Mouse (Mus musculus) ES-E14 (cell line): ENCODE measurements around the gene Rbm4b. TPM values are rescaled to one million over a fixed set of nuclear protein-coding genes. Genes with fewer than 3 reads are reported as not detected.

ENCODE experiments used
- DNase-seq: peaks from one replicate; pipeline ENCODE4 v3.0.0-alpha.2; 2013; ENCODE audit warnings: low read depth, low spot score
- H3K27ac ChIP-seq: 2 replicates; pipeline ENCODE4 v1.5.1; 2012; ENCODE audit warnings: low read depth, mild to moderate bottlenecking, low read length, moderate library complexity, mixed read lengths; ENCODE audit not compliant: poor library complexity, insufficient read depth, severe bottlenecking
- H3K36me3 ChIP-seq: 2 replicates; pipeline ENCODE4 v1.6.1; 2012; ENCODE audit warnings: mild to moderate bottlenecking, low read length, moderate library complexity, mixed read lengths; ENCODE audit not compliant: control insufficient read depth, poor library complexity, insufficient read depth, severe bottlenecking
- H3K4me1 ChIP-seq, 2 experiments: fragments of 150-350 bp in 1 of 2; sonication (generic) in 1 of 2; 2 replicates each; pipeline ENCODE4 v1.6.1; 2012; ENCODE audit warnings: low read length in 2 of 2, mild to moderate bottlenecking in 1 of 2, mixed read lengths in 1 of 2; ENCODE audit not compliant: control insufficient read depth in 2 of 2, insufficient read depth in 2 of 2, poor library complexity in 1 of 2
- H3K4me3 ChIP-seq, 2 experiments: fragments of 150-350 bp in 1 of 2; sonication (generic) in 1 of 2; 2 replicates each; pipeline ENCODE4 v1.5.1; 2012; ENCODE audit warnings: low read length in 2 of 2, low read depth in 1 of 2, mild to moderate bottlenecking in 1 of 2, mixed read lengths in 1 of 2; ENCODE audit not compliant: insufficient read depth in 1 of 2, poor library complexity in 1 of 2, severe bottlenecking in 1 of 2
- H3K9ac ChIP-seq: 2 replicates; pipeline ENCODE4 v1.6.1; 2012; ENCODE audit warnings: low read depth, mild to moderate bottlenecking, low read length, mixed read lengths; ENCODE audit not compliant: poor library complexity, insufficient read depth, severe bottlenecking
- H3K9me3 ChIP-seq: fragments of 150-350 bp; sonication (generic); 2 replicates; pipeline ENCODE4 v1.6.1; 2012; ENCODE audit warnings: low read depth, mild to moderate bottlenecking, low read length; ENCODE audit not compliant: control insufficient read depth, insufficient read depth
- CHD2 ChIP-seq: IDR thresholded peaks from 2 replicates; pipeline ENCODE4 v1.6.1; 2014; ENCODE audit warnings: mild to moderate bottlenecking, low read depth, low read length, inconsistent platforms
- HCFC1 ChIP-seq: IDR thresholded peaks from 2 replicates; pipeline ENCODE4 v1.6.1; 2012; ENCODE audit warnings: low read length, inconsistent platforms, borderline replicate concordance; ENCODE audit not compliant: insufficient read depth
- MAFK ChIP-seq: IDR thresholded peaks from 2 replicates; pipeline ENCODE4 v1.6.1; 2014; ENCODE audit warnings: mild to moderate bottlenecking, low read depth, low read length, inconsistent platforms; ENCODE audit not compliant: insufficient read depth
- ZC3H11A ChIP-seq: IDR thresholded peaks from 2 replicates; pipeline ENCODE4 v1.6.1; 2012; ENCODE audit warnings: low read depth, mild to moderate bottlenecking, inconsistent platforms, low read length, borderline replicate concordance
- ZNF384 ChIP-seq: IDR thresholded peaks from 2 replicates; pipeline ENCODE4 v1.6.1; 2012; ENCODE audit warnings: low read depth, low read length, inconsistent platforms
- in situ Hi-C, 2 experiments: fragments of 600-800 bp; cut with MboI; formaldehyde crosslinking; loops; one replicate each; pipeline ENCODE4 v1.15.1; 2025; ENCODE audit warnings: low sequenced_read_pairs in 2 of 2, inconsistent platforms in 1 of 2; ENCODE audit not compliant: unreplicated experiment in 2 of 2
- total RNA-seq: library from RNA; depleted of rRNA; stranded (reverse); fragments of 300-350 nt; gene quantifications from 2 replicates; pipeline ENCODE4 v1.2.3, GENCODE M21; 2012; rRNA removed

The Rbm4b gene
- total RNA-seq, result 11.1 and 11.3 TPM in 2 replicates

DNA sequence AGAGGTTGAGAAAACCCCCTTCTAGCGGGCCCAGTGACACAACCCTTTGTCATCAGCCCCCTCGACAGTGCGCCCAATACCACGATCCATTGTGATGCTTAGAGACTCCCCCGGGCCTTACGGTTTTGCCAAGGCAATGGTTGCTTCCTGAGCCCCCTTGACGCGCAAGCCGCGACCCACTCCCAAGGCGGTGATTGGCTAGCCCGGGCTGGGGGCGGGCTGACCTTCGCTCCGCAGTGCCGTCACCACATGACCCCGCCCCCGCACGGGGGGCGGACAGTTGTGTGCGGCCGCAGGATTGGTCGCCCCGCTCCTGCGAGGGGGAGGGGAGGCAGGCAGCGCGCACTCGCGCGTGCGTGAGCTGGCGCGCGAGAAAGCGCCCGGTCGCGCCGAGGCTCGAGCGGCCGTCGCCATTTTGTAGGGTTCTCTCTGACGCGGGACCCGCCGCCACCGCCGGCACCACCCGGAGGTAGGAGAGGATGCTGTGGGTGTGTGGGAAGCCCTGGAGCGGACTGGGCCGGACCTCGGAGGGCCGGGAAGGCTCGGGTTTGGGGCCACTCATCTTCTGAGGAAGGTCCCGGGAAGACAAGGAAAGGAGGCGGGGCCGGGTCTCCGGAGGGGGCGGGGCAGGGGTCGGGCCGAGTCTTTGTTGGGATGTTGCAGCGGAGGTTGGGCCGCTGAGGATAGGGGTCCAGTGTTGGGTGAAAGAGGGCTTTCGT lies at the start of gene Rbm4b:
Rbm4b (plus strand) TSS at position 305 of the 719 bp plus-strand sequence.
- Histone ChIP-seq H3K27ac (peak within 1 kb of the TSS; percentile 85), H3K4me1 (no peaks in the 10 kb centered on the region; a peak in 1 of 4 replicates), H3K9ac (peak within 1 kb of the TSS; percentile 91), H3K36me3 (peaks cover 8% of the 10 kb centered on the region), H3K4me3 (peak within 1 kb of the TSS; percentile 77 to 81), H3K9me3 (no peaks in the 10 kb centered on the region)
- in situ Hi-C loops, result loop anchor here in 1 of 2 experiments (10.0 kb wide), 1 partner anchor 148 kb away; the partner anchor contains the start of gene Bbs1
- DNase-seq, result peak; percentile 92
- TF ChIP-seq ZC3H11A, result no peak
- TF ChIP-seq CHD2, result peak; percentile 76; the same call in 1 of the 2 replicates
- TF ChIP-seq ZNF384, result no peak
- TF ChIP-seq HCFC1, result peak; percentile 73; the same call in 1 of the 2 replicates
- TF ChIP-seq MAFK, result no peak

DNA sequence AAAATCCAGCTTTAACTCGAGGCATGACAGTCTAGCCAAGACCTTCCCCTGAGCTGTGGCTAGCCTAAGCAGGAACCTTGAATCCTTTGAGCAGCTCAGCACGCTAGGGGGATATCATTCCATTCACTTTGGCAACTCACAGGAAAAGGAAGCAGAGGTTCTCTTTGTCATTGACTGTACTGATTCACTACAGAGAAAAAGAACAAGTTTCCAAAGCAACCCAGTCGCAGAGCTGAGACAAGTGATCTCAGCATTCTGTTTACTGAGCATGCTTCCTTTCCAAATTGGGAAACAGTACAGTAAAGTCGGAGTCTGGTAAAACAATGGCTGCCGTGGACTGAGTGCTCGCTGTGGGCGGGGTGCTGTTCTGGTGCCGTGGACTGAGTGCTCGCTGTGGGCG lies 47.5 kb upstream of the Rbm4b start:
- in situ Hi-C loops, result no loop called here
- Histone ChIP-seq H3K4me1 (peaks cover 0 to 4% of the 10 kb centered on the region in 2 experiments; a peak in 1 of 4 replicates), H3K4me3 (peak overlapping the region in 1 of 2 experiments; percentile 17; a peak in 1 of 4 replicates), H3K9me3 (no peaks in the 10 kb centered on the region), H3K36me3 (no peaks in the 10 kb centered on the region), H3K9ac (no peak overlapping the region), H3K27ac (no peak overlapping the region)
- no peak for DNase-seq
- TF ChIP-seq ZC3H11A (no peak), CHD2 (no peak), ZNF384 (no peak), MAFK (no peak), HCFC1 (no peak)

DNA sequence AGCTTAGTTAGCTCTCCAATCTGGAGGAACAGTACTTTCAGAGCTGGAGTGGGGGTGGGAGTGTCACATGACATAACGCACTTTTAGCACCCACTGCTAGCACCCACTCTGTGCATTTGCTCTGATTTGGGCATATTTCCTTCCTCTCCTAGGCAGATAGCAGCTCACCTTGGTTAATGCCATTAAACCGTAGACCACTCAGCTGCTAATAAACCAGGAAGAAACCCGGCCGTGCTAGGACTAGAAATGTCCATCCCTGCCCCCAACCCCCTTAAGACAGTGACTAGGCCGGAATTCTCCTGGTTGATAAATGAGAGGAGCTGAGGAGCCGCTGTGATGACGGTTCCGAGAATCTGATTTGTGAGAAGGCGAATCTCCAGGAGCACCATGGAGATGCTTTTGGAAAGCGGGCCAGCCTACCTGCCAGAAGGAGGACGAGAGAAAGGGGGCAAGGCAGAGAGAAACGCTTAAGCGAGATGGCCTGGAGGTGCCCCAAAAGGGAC lies 45.1 kb upstream of the Rbm4b start, which contains the start of gene Sptbn2:
Sptbn2 (plus strand) TSS at position 70 of the 503 bp plus-strand sequence.
- in situ Hi-C loops, result no loop called here
- TF ChIP-seq HCFC1 (no peak), MAFK (no peak), CHD2 (no peak), ZC3H11A (no peak), ZNF384 (no peak)
- Histone ChIP-seq H3K27ac (no peak within 1 kb of the TSS), H3K9me3 (no peaks in the 10 kb centered on the region), H3K4me3 (peak within 1 kb of the TSS; percentile 65 to 82), H3K36me3 (no peaks in the 10 kb centered on the region), H3K4me1 (peaks cover 0 to 4% of the 10 kb centered on the region in 2 experiments; a peak in 1 of 4 replicates), H3K9ac (peak within 1 kb of the TSS; percentile 65)
- DNase-seq, result no peak

DNA sequence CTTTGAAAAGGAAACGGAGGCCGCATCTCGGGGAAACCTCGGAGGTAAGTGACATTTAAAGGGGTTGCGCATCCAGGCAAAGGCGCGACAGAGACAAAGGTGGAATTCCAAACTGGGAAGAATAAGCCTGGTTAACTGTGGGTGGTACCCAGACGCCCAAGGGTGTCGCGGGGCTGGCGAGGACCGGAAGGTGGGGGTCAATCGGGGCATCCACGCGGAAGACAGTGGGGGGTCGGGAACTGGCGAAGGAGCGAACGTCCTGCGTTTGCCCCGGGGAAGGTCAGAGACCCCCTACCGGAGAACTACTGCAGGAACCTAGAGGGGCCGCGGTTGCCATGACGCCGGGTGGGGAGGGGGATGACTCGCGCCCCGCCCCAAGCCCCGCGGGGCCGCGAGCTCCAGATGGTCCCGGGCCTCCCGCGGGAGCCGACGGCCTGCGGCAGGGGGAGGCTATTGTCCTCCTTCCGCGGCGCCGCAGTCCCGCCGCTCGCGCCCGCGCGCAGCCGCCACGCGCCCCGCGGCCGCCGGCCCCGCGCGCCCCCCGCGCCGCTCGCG lies 44.6 kb upstream of the Rbm4b start:
- Histone ChIP-seq H3K27ac (no peak overlapping the region), H3K4me3 (peak overlapping the region; percentile 22 to 82), H3K9ac (peak overlapping the region; percentile 65), H3K9me3 (no peaks in the 10 kb centered on the region), H3K4me1 (peaks cover 0 to 4% of the 10 kb centered on the region in 2 experiments; a peak in 1 of 4 replicates), H3K36me3 (no peaks in the 10 kb centered on the region)
- DNase-seq, result no peak
- in situ Hi-C loops, result no loop called here
- TF ChIP-seq ZC3H11A (no peak), ZNF384 (no peak), CHD2 (no peak), MAFK (no peak), HCFC1 (no peak)
